Mouse (Mus musculus) stomach, postnatal 0 days (tissue): Measurements from ENCODE around the gene Trak2. TPM values are rescaled to one million over a fixed set of nuclear protein-coding genes. Genes with fewer than 3 reads are reported as not detected.

Experiments used
- ATAC-seq: fragments of 200-750 bp; cut with Nextera tagmentation; 2 replicates; pipeline ENCODE4 v1.8.0; 2017; ENCODE audit not compliant: low FRiP score, low TSS enrichment
- DNase-seq: peaks from one replicate; pipeline ENCODE4 v3.0.0-alpha.2; 2016; ENCODE audit warnings: low spot score
- H3K27ac ChIP-seq: fragments of 300-500 bp; sonication (generic); replicated peaks from 2 replicates; pipeline ENCODE4 v1.5.1; 2014; ENCODE audit warnings: mild to moderate bottlenecking, control low read depth
- H3K27me3 ChIP-seq: fragments of 300-500 bp; sonication (generic); 2 replicates; pipeline ENCODE4 v1.6.1; 2014; ENCODE audit warnings: low read length; ENCODE audit not compliant: control insufficient read depth, insufficient read depth
- H3K36me3 ChIP-seq: fragments of 300-500 bp; sonication (generic); 2 replicates; pipeline ENCODE4 v1.6.1; 2014; ENCODE audit warnings: low read length, mixed read lengths; ENCODE audit not compliant: control insufficient read depth, insufficient read depth
- H3K4me1 ChIP-seq: fragments of 300-500 bp; sonication (generic); replicated peaks from 2 replicates; pipeline ENCODE4 v1.6.1; 2014; ENCODE audit warnings: antibody characterized with exemption; ENCODE audit not compliant: control insufficient read depth, insufficient read depth
- H3K4me2 ChIP-seq: fragments of 300-500 bp; sonication (generic); replicated peaks from 2 replicates; pipeline ENCODE4 v1.6.1; 2014; ENCODE audit warnings: low read depth, mild to moderate bottlenecking, control low read depth, moderate library complexity
- H3K4me3 ChIP-seq: fragments of 300-500 bp; sonication (generic); 2 replicates; pipeline ENCODE4 v1.5.1; 2014; ENCODE audit warnings: low read depth, low read length, control low read depth
- H3K9ac ChIP-seq: fragments of 300-500 bp; sonication (generic); 2 replicates; pipeline ENCODE4 v1.6.1; 2014; ENCODE audit warnings: mild to moderate bottlenecking, low read length, control low read depth, mixed read lengths
- H3K9me3 ChIP-seq: fragments of 300-500 bp; sonication (generic); 2 replicates; pipeline ENCODE4 v1.6.1; 2016; ENCODE audit warnings: low read length; ENCODE audit not compliant: control insufficient read depth
- CTCF ChIP-seq: IDR thresholded peaks from 2 replicates; pipeline ENCODE4 v1.5.1; 2016; ENCODE audit warnings: antibody characterized with exemption, low read depth, mild to moderate bottlenecking, moderate library complexity
- EP300 ChIP-seq: optimal IDR thresholded peaks from 2 replicates; pipeline ENCODE3; 2016; ENCODE audit warnings: antibody characterized with exemption
- WGBS: fragments of 180-500 bp; shearing (Covaris S2); extraction: QIAGEN DNeasy Blood & Tissue Kit; methylation state at CpG from one replicate; pipeline ENCODE4 v1.1.7; 2014; 5-methylcytosine and 5-hydroxymethylcytosine counted together
- polyA plus RNA-seq: library from polyadenylated mRNA; unstranded; fragments of >200 nt; fragmentation: Nextera tagmentation; extraction: Ambion mirVana; gene quantifications from 2 replicates; pipeline ENCODE4 v1.2.1, GENCODE M21; 2015

Gene Trak2
- polyA plus RNA-seq, 1 experiment from 2014 or later, result 8.7 TPM

GRCm38 (mm10) chr1:58945523-58945922 lies 27.7 kb downstream of the Trak2 start:
- Histone ChIP-seq H3K4me1 (no peaks in the 10 kb centered on the region), H3K9me3 (no peaks in the 10 kb centered on the region), H3K9ac (no peak overlapping the region), H3K36me3 (no peaks in the 10 kb centered on the region), H3K4me2 (no peak overlapping the region), H3K27ac (no peak overlapping the region), H3K27me3 (no peaks in the 10 kb centered on the region), H3K4me3 (no peak overlapping the region)
- WGBS, result 88% methylated on average over 2 of the region's 2 CpGs
- TF ChIP-seq CTCF, result no peak
- TF ChIP-seq EP300, result no peak
- DNase-seq (no peak), ATAC-seq (no peak)

GRCm38 (mm10) chr1:58937606-58938099 lies 35.6 kb downstream of the Trak2 start:
- H3K9me3 ChIP-seq, result no peaks in the 10 kb centered on the region
- H3K4me2 ChIP-seq, result no peak overlapping the region
- no peak overlapping the region for H3K4me3 ChIP-seq
- H3K36me3 ChIP-seq, result no peaks in the 10 kb centered on the region
- no peak overlapping the region for H3K9ac ChIP-seq
- H3K27me3 ChIP-seq, result no peaks in the 10 kb centered on the region
- no peak for TF ChIP-seq CTCF
- no peak for TF ChIP-seq EP300
- H3K27ac ChIP-seq, result no peak overlapping the region
- DNase-seq (no peak), ATAC-seq (no peak)
- no peaks in the 10 kb centered on the region for H3K4me1 ChIP-seq
- WGBS, result 97% methylated on average over 9 of the region's 9 CpGs

- TF ChIP-seq EP300 (no peak), CTCF (no peak)
- no peaks in the 10 kb centered on the region for H3K4me1 ChIP-seq
- H3K4me3 ChIP-seq, result no peak overlapping the region
- no peak overlapping the region for H3K27ac ChIP-seq
- no peak for DNase-seq
- ATAC-seq, result no peak
- H3K9me3 ChIP-seq, result no peaks in the 10 kb centered on the region
- no peaks in the 10 kb centered on the region for H3K27me3 ChIP-seq
- no peak overlapping the region for H3K4me2 ChIP-seq
- no peaks in the 10 kb centered on the region for H3K36me3 ChIP-seq
- WGBS, result 82% methylated on average over 10 of the region's 10 CpGs
- H3K9ac ChIP-seq, result no peak overlapping the region
These were observed 36.3 kb downstream of the Trak2 start for GRCm38 (mm10) chr1:58936746-58937605.

DNA sequence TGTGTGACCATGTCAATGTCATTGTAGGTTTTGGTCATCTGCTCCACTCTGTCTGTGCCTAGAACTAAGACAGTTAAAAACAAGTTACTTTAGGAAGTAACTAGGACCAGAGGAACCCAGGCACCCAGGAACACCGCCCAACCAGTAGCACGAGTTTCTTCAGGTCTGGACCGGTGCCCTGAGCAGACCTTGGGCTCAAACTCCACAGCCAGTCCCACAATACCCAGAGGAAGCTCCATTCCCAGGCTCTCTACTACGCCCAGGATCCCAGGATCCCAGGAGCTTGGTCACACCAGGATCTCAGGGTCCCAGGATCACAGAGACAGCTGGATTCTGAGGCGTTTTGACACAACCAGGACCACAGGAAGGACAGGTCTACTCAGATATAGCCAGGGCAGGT lies 46.6 kb downstream of the Trak2 start:
- no peak overlapping the region for H3K4me2 ChIP-seq
- H3K9me3 ChIP-seq, result peaks cover 3% of the 10 kb centered on the region; the same call in 1 of the 2 replicates
- no peak overlapping the region for H3K4me3 ChIP-seq
- no peak for ATAC-seq
- H3K9ac ChIP-seq, result no peak overlapping the region
- 92% methylated on average over 5 of the region's 5 CpGs for WGBS
- no peak for TF ChIP-seq CTCF
- TF ChIP-seq EP300, result no peak
- H3K4me1 ChIP-seq, result no peaks in the 10 kb centered on the region
- H3K27me3 ChIP-seq, result no peaks in the 10 kb centered on the region
- peaks cover under 1% of the 10 kb centered on the region; the same call in 1 of the 2 replicates for H3K36me3 ChIP-seq
- DNase-seq, result no peak
- H3K27ac ChIP-seq, result no peak overlapping the region

DNA sequence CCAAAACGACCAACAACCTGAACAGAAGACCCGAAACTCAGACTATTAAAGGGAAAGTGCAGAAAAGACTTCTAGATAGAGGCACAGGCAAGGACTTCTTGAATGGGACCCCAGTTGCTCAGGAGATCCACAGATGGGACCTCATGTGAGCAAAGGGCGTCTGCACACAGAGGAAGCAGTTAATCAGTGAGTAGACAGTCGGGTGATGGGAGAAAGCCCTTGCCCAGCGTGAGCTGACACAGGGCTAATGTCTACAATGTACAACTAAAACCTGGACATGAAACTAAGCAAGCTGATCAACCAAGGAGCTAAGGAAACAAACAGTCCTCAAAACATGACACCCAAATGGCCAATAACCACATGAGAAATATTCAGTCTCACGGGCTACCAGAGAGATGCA lies 55.7 kb downstream of the Trak2 start:
- Histone ChIP-seq H3K4me3 (no peak overlapping the region), H3K9ac (no peak overlapping the region), H3K36me3 (peaks cover 11% of the 10 kb centered on the region; the same call in 1 of the 2 replicates), H3K27ac (no peak overlapping the region), H3K4me2 (no peak overlapping the region), H3K27me3 (no peaks in the 10 kb centered on the region), H3K9me3 (no peaks in the 10 kb centered on the region), H3K4me1 (no peaks in the 10 kb centered on the region)
- no peak for TF ChIP-seq CTCF
- TF ChIP-seq EP300, result no peak
- ATAC-seq (no peak), DNase-seq (no peak)
- 77% methylated on average over 6 of the region's 6 CpGs for WGBS

DNA sequence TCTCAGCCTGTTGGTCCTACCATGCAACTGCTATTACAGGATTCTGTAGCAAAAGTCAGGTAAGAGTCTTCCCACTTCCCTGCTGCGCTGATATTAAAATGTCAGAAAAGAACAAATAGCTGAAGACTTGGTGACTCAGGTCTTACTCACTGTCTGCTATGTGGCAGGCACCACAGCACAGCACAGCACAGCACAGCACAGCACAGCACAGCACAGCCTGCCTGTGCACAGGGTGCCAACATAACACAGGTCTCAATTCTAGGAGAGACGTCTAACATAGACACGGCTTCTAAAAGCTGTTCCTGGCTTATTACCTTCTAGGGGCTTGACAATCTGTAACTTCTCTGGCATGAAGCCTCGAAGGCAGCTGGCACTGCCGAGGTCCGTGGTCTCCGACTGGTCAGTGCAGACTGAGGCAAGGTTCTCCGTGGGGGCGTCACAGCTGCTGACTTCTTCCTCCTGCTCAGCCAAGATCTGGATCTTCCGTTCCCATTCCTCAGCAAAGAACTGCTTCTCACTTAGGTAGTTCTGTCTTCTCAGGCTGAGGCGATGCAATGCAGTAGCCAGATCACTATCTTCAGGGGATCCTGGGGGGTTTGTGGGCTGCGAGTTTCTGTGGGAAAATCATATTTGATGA lies 63.5 kb downstream of the Trak2 start:
- Histone ChIP-seq H3K4me3 (no peak overlapping the region), H3K36me3 (peaks cover 25% of the 10 kb centered on the region), H3K4me2 (no peak overlapping the region), H3K27me3 (no peaks in the 10 kb centered on the region), H3K27ac (no peak overlapping the region), H3K9me3 (no peaks in the 10 kb centered on the region), H3K9ac (no peak overlapping the region), H3K4me1 (no peaks in the 10 kb centered on the region)
- WGBS, result 96% methylated on average over 12 of the region's 12 CpGs
- TF ChIP-seq EP300, result no peak
- TF ChIP-seq CTCF, result no peak
- ATAC-seq, result no peak
- no peak for DNase-seq
